Mouse (Mus musculus) erythroblast, adult 5-6 weeks (primary cell): Measurements from ENCODE around the gene Wnt1. TPM values are rescaled to one million over a fixed set of nuclear protein-coding genes. Genes with fewer than 3 reads are reported as not detected.
"Not testable (repeated sequence)": the region's sequence is repeated elsewhere in the genome, so short reads cannot be mapped to it uniquely, and the experiment has no call there.

Experiments
- ATAC-seq: replicated peaks from 2 replicates; pipeline ENCODE4 v1.8.0; 2016; ENCODE audit warnings: moderate number of reproducible peaks, mild to moderate bottlenecking, moderate TSS enrichment, inconsistent platforms; ENCODE audit not compliant: poor library complexity, low FRiP score, severe bottlenecking
- total RNA-seq, 2 experiments: library from RNA; stranded (forward) in 1 of 2; stranded (reverse) in 1 of 2; fragments of 150-400 nt in 1 of 2; fragments of 200-764, 138-1000 nt in 1 of 2; gene quantifications; 2 replicates each; pipeline versions ENCODE4 v1.2.3 to v1.2.4; 2015 to 2017; ENCODE audit warnings: low replicate concordance in 2 of 2

Gene Wnt1
- total RNA-seq (2015; ENCODE audit: low replicate concordance) = not detected in 2 replicates
- not detected in 2 replicates for total RNA-seq (2017; ENCODE audit: low replicate concordance)

DNA sequence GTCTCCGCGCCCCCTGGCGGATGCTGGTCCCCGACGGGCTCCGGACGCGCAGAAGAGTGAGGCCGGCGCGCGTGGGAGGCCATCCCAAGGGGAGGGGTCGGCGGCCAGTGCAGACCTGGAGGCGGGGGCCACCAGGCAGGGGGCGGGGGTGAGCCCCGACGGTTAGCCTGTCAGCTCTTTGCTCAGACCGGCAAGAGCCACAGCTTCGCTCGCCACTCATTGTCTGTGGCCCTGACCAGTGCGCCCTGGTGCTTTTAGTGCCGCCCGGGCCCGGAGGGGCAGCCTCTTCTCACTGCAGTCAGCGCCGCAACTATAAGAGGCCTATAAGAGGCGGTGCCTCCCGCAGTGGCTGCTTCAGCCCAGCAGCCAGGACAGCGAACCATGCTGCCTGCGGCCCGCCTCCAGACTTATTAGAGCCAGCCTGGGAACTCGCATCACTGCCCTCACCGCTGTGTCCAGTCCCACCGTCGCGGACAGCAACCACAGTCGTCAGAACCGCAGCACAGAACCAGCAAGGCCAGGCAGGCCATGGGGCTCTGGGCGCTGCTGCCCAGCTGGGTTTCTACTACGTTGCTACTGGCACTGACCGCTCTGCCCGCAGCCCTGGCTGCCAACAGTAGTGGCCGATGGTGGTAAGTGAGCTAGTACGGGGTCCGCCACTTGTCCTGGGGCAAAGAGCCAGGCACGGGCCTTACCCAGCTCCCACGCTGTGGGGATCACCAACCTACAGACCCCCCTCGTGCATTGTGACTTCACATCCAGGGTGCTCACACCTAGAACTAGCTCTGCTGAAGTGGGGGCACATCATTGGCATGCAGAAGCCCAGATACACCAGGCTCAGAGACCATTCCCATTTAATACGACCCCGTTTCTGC is at the start of gene Wnt1:
TSS of gene Wnt1 (plus strand) at position 197 of the 875 bp plus-strand sequence.
- ATAC-seq = no peak

DNA sequence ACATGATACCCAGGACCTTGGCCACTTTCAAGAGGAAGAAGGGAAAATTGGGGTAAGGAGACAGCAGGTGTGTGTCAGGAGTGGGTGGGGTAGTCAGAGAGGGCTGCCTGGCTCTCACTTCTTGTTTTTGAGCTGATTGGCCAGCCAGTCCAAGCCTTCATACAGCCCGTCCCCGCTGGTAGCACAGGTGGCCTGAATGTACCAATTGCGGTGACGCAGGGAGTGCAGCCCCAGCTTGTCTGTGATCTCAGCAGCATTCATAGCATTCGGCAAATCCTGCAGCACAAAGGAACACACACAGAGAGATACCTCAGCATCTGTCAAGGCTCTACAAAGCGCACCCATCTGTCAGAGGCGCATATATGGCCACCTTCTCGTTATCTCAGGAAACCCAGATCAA is 49.4 kb upstream of the Wnt1 start:
- no peak for ATAC-seq

DNA sequence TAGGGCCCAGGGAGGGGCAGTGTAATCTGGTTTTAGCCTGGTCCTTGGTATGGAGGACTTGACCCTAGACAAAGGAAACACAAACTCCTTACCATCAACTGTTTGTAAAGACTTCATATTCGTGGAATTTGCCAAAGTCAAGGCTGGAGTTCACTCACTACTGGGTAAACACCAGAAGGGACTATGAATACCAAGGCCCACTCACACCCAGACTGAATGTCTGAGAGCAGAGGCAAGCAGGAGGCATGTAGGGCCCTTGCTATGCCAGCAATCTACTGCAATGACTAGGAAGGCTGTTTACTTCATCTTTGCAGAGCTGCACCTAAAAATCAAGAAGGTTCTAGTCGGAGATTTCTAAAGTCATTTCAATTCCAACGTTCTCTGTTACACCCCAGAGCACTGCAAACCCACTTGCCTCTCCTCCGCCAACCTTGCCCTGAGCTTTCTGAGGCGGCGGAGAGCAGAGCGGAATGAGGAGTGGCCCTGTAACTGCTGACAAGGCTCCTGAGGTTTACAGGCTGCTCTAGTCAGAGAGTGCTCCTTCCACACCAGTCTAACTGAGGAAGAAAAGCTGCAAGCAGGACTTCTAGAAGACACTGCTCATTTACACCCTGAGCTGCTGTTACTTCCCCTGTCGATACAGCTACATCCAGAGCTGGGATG is 46.8 kb upstream of the Wnt1 start:
- ATAC-seq = no peak

DNA sequence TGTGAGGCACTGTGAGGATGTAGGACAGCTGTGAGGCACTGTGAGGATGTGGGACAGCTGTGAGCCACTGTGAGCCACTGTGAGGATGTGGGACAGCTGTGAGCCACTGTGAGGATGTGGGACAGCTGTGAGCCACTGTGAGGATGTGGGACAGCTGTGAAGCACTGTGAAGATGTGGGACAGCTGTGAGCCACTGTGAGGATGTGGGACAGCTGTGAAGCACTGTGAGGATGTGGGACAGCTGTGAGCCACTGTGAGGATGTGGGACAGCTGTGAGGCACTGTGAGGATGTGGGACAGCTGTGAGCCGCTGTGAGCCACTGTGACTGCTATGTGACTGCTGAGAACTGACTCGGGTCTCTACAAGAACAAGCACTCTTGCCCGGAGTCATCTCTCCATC is 45.8 kb upstream of the Wnt1 start:
- ATAC-seq = not testable (repeated sequence)

DNA sequence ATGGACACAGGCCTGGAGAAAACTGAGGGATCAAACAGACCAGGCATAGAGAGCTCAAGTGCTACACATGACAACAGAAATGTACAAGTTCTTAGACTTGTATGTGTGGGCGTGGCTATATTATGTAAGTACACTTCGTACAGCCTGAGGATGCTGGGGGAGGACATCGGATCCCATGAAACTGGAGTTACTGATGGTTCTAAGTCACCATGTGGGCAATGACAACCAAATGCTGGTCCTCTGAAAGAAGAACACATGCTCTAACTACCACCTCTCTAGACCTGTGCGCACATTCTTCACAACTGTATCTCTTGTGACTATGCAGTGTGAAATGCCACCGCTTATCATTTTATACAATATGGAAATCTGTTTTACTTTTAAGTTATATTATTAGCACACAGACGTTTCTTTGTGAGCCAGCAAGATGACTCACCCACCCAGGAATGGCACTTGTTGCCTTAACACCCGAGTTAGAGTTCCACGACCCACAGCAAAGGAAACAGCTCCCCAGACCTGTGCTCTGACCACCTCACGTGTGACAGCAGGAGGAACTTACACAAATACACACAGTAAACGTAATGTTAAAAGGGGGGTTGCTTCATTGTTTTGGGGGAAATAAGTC is 43.2 kb upstream of the Wnt1 start:
- no peak for ATAC-seq

DNA sequence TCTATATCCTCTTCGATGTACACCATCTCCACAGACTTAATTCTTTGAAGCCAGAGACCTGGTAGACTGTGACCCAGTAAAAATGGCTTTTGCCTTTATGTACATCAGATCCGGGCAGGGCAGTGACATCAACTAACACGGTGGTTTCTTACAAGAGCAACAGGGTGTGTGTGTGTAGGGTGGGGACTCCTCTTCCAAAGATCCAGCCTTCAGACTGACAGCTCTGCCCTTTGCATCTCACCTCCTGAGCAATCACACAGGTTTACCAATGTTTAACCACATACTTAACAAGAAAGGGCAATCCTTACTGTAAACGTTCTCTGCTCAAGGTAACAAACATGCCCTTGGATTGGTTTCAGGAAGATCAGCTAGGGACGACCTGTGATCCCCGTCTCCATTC is 42.4 kb upstream of the Wnt1 start:
- ATAC-seq = no peak

DNA sequence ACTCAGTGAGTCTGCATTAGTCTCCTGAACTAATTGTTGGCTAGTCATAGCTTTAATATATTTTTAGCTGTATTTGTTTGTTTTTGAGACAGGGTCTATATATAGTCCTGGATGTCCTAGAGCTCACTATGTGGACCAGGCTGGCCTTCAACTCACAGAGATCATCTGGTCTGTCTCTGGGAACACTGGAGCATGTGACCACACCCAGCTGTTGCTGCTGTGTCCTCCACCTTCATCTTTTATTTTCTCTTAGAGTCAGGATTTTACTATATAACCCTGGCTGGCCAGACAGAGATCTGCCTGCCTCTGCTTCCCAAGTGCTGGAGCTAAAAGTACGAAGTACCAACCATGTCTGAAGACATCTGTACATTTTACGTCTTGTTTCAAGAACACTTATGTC is 40.6 kb upstream of the Wnt1 start:
- no peak for ATAC-seq

DNA sequence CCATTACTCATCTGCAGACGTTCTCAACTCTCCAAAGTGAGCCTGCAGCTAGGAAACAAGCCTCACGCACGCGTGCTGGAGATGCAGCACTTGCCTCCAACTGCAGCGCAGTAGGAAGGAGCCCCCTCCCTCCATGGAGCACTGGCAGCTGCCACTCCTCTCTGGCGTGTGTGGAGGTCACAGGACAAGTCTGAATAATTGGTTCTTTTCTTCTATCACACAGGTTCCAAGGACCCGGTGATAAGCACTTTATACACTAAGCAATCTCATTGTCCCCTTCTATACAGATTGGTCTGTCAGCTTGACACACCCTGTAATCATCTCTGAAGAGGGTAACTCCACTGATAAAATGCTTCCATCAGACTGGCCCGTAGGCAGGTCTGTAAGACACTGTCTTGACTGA is 36.6 kb upstream of the Wnt1 start:
- no peak for ATAC-seq

DNA sequence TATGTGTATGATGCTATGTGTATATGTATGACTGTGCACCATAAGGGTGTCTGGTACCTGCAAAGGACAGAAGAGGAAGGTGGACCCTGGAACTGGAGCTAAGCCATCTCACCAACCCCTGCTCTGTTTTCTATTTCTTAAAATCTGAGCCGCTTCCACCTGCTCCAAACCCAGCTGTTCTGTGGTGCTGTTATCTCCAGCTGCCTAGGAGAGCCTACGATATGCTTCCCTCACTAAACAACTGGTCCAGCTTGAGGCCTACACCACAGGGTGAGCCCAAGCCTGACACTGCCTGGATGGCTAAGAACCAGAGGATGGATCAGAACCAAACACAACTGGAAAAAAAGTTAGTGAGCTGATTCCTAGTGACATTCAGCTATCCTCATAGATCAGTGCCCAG is 35.5 kb upstream of the Wnt1 start:
- no peak for ATAC-seq

DNA sequence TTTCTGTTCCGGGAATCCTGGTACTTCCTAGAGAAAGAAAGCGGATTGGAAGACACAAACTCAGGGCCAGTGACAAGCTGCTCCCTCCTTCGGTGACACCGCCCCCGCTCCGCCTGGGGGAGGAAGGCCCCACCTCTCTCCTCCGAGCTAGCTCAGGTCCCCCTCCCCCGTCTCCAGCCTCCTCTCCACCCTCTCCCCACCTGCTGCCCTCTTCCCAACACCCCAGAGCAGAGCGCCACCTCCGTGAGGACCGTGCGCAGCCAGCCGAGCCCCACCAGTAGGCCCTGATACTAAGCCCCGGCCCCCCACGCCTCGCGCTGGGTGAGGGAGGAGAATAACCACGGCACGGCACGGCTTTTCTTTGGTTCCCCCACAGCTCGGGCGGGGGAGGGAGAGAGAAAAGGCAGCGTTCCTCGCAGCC is 27.4 kb upstream of the Wnt1 start:
- no peak for ATAC-seq

DNA sequence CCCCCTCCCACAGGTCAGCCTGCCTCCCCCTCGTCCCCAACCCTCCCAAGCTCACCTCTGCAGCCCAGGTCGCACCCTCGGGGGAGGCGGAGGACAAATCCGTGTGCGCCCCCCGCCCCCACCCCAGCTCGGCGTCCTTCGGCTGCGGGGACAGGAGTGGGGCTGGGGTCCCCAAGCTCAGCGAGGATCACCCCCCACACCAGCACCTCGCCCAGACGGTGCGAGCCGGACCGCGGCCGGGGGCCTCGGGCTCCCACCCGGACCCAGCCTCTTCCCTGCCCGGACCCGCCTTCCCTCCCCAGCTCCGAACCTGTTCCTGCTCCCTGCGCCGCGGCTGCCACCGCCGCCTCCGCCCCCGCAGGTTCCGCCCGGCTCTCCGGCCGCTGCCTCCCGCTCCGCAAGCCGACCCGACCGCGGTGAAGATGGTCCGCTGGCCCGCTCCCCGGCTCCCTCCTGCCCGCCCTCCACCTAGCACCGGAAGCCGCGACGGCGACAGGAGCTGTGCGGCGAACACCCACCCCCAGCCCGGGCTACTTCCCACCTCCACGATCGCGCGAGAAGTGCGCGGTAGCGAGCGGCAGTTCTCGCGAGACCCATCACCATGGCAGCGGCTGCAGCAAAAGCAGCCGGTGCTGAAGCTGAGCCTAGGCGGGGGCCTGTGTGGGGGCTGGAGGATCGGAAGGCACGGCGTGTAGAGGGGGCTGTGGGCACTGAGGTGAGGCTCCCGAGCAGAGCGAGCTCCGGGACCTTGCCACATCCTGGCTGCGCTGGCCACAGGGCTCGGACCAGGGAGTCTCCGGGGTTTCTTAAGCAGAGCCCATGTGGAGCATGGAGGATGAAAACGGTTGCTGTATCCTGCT is 26.8 kb upstream of the Wnt1 start, which contains the start of gene Arf3:
TSS of gene Arf3 (minus strand) at position 545 of the 860 bp plus-strand sequence.
- ATAC-seq = peak; percentile 82

DNA sequence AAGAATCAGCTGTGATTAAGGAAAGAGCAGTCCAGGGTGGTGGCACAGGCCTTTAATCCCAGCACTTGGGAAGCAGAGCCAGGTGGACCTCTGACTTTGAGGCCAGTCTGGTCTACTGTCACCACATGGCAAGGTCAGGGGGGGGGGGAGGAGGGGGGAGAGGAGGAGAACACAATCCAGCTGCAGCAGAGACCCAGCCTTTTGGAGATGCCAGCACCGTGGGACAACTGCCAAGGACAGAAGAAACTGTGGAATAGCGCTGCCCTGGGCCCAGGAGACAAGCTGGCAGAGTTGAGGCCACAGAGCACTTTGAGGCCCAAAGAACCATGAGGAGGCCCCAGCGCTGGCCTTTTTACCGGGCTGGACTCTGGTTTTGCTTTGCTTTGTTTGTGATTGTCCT is 23.7 kb upstream of the Wnt1 start:
- no peak for ATAC-seq

DNA sequence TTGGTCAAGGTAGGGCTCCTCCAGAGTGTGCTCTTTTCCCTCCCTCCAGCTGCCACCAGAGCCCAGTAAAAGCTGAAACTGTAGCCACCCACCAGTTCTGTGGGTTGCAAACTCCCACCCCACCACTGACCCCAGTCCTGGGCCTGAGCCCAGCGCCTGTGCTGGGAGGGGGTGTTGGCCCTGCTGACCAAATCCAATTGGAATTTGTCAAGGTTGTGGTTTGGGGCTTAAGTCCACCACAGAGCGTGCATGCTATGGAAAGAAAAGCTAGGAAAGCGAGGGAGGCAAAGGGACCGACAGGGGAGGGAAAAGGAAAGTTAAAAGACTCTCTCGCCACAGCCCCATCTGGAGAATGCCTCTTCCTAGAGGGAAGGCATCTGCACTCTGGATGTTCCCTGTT is 21.4 kb upstream of the Wnt1 start:
- no peak for ATAC-seq

DNA sequence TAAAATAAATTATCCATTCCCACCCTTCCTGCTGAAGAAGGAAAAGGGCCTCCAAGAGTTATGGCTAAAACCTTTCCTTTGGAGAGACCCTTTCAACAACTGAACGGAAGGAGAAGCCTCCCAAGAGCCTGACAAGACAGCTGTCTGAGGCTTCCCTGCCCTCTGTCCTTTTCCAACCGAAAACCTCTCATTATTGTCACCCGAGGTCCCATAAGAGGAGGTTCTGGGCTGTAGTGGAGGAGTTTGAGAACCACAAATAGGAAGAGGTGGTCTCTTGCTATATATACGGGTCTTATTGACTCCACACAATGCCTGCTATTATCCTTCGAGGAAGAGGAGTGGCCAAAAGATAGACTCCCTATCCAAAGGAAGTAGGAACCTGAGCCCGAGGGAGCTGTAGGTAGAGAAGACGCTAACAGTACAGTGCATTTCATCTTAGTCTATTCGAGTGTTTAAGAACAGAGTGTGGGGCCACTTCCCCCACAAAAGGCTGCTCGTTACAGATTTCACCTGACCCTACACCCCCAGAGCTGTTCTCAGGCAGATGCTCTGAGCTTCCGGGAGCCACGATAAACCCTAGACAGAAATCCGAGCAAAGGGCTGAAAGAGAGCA is 17.7 kb upstream of the Wnt1 start:
- no peak for ATAC-seq

DNA sequence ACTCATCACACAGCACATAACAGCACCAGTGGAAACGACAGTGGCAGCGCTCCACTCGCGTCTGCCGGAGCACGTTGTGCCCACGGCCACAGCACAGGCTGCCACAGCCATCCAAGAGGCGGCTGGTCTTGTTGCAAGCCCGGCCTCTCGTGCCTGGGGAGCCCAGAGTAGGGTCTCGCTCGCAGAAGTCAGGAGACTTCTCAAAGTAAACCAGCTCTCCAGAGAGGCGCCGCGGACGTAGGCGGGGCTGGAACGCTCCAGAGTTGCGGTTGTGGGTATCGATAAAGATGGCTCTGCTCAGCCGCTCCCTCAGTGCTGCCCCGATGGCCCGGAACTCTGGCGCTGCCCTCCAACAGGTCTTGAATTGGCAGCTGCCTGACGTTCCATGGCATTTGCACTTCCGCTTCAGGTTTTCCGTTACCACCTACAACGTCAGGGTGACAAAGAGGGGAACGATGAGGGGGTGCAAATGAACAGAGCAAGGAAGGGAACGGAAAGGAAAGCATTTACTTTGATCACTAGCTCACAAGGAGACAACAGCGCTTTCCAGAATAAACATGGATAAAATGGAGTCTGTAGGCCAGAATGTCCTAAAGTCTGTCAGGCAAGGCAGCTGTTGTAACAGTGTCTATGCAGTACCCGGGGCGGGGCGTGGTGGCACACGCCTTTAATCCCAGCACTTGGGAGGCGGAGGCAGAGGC is 17.0 kb upstream of the Wnt1 start:
- no peak for ATAC-seq

DNA sequence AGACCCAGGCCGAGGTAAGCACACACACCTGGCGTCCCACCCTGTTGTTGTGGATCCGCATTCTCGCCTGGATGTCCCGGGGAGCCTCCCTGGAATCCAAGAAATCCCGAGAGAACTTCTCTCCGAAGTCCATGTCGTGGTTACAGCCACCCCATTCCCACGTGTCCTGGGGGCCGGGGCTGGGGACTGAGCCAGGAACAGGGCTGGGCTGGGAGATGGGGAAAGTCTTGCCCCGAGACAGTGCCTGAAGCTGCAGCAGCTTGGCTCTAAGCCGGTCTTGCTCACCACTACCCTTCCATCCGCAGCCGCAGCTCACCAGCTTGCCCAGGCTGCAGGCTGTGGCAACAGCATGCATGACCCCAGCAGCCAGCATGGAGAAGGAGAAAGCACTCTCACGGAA is 15.6 kb upstream of the Wnt1 start:
- no peak for ATAC-seq

DNA sequence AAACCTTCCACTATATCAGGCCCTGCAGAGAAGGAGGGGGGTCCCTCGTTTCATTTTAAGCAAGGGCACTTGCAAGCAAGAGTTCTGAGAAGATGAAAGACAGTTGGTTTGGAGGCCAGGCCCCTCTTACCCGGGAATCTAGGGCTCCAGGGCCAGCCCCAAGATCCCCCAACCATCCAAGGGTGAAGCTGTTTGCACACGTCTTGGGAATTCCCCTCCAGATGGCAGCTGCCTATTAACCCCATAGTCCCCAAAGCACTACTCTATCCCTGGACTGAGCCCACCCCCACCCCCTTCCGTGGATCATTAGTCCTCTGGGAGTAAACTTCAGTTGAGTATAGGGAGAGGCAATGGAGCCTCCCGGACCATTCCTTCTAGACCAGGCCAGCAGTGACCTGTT is 14.1 kb upstream of the Wnt1 start:
- ATAC-seq = no peak

DNA sequence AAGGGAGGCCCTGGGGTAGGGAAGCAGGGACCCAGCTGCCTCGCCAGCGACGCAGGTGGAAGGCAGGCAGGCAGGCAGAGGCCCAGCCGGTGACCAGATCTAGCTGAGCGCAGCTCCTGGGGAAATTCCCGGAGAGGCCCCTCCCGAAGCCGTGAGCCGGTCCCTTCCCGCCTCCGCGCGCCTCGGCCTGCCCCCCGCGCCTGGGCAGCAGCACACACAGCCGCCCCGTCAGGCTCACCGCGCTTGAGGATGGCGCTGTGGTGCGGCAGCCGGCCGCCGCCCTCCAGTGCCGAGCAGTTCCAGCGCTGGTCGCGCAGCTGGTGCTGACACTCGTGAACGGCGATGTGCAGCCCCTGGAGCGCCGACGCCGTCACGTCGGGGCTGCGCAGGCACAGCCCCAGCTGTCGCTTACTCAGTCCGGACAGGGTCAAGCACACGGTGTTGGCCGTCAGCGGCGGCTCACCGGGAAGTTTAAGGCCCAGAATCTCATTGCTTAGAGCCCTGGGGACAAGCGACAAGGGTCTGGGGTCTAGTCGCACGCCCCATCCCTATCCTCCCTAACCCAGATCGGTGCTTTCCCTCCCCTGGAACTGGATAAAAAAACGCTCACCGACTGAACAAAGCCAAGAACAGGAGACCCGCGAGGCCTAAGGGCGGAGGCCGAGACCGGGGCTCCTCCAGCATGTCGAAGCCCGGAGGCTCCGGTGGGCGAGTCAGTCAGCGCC is 13.2 kb upstream of the Wnt1 start:
- no peak for ATAC-seq
